Mouse (Mus musculus): Measurements from ENCODE around the gene Gm49393.
"Not testable (repeated sequence)": the region's sequence is repeated elsewhere in the genome, so short reads cannot be mapped to it uniquely, and the experiment has no call there.

The Gm49393 gene

DNA sequence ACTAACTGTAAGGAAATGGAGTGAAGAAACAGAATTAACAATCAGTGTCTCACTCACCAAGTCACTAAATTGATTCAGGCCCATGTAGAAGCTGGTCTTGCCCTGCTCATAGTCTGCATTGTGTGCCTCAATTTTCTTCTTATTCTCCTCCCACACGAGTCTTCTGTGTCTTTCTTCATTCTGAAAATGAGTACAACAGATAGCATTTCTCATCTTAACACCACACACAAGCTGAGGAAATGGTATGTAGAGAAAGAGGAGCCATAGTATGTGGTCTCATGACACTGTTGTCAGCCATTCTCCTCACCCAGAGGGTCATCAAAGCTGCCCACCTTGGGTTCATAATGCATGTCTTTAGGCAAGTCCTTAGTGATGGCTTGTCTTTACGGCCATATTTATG is at the start of gene Gm49393:
Gene Gm49393 (minus strand): TSS at position 101 of the 400 bp plus-strand sequence.
- DNase-seq (ENCODE audit: low read depth, low spot score): not testable (repeated sequence)

DNA sequence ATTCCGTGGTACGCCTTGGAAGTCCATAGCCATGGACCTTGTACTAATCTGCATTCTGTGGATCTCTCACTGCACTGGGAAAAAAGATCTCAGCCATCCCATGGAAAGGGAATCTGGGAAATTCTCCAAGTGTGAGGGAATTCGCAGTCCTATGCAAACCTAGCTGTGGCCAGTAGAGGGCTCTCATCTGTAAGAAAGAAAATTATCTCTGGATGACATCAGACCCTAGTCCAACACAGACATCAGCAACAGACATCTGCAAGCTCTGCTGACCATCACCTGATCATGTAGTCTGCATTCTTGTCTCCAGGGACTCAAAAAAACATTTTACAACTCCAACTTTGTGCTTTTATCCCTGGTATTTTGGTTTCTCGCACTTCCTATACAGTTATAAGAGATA is 36.9 kb upstream of the Gm49393 start:
- not testable (repeated sequence) for DNase-seq (ENCODE audit: low read depth, low spot score)

DNA sequence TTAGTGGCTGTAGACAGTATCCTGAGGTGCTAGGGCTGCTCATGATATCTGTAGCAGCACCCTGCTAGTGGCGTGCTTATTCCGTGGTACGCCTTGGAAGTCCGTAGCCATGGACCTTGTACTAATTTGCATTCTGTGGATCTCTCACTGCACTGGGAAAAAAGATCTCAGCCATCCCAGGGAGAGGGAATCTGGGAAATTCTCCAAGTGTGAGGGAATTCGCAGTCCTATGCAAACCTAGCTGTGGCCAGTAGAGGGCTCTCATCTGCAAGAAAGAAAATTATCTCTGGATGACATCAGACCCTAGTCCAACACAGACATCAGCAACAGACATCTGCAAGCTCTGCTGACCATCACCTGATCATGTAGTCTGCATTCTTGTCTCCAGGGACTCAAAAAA is 28.6 kb upstream of the Gm49393 start:
- not testable (repeated sequence) for DNase-seq (ENCODE audit: low read depth, low spot score)

DNA sequence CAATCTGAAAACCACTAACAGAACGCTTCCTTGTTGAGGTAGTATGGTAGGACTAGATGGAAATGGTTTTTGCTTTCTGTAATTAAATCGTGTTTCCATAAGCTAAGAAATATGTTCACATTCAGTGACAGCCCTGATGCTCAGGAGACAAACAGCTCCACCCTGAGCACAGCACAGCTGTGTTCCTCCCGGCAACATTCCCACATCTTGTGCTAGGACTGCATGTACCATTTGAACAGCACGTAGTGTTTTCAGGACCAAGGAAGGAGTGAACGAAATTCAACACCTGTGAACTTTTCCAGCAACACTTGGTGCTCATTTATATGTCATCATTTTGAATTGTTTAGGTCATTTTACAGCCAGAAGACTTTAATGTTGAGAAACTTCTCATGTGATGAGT is 26.3 kb upstream of the Gm49393 start:
- DNase-seq (ENCODE audit: low read depth, low spot score): no peak

DNA sequence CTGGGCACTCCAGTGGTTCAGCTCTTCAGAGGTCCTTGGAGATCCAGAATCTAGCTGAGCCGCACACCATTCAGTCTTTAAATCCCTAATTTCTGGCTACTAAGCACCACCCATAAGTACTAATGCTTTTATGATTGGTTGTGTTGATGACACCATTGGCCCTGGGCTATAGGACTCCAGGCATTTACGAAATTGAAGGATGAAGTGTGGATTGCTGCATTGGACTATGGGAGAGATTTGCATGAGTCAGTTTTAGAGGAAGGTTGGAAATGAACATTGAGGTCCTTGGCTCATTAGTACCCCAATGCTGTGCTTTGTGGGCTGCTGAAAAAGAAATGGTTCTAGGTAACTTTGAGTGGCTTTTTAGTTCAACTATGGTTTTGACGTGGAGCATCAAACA is 6.5 kb upstream of the Gm49393 start, which contains the start of gene Tpbpa:
Gene Tpbpa (minus strand): TSS at position 101 of the 400 bp plus-strand sequence.
- DNase-seq (ENCODE audit: low read depth, low spot score): not testable (repeated sequence)

DNA sequence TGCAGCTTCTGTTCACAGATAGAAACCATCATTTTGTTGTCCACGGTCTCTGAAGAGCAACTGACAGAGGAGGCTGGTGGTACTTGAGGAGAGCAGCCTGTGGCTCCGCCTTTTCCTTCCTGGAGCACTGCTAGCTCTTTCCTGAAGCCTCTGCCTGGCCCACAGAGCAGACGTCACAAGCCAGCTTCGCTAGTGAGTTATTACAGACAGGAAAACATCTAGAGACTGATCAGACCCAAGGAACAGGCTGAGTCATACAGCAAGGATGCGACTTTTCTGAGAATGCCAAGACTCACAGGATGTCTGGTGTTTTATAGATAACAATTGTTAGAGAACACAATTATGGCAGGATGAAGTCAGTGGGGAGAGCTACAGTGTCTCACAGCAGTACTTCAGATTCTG is 1.1 kb upstream of the Gm49393 start, which contains the start of the genes Gm49391 and Ctla2a:
Gene Gm49391 (minus strand): TSS at position 72 of the 402 bp plus-strand sequence.
Gene Ctla2a (minus strand): TSS at position 126 of the 402 bp plus-strand sequence.
- DNase-seq (ENCODE audit: low read depth, low spot score): no peak

DNA sequence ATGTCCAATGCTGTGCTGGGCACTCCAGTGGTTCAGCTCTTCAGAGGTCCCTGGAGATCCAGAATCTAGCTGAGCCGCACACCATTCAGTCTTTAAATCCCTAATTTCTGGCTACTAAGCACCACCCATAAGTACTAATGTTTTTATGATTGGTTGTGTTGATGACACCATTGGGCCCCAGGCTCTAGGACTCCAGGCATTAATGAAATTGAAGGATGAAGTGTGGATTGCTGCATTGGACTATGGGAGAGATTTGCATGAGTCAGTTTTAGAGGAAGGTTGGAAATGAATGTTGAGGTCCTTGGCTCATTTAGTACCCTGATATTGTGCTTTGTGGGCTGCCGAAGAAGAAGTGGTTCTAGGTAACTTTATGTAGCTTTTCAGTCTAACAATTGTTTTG is 30.6 kb downstream of the Gm49393 start, which contains the start of gene Tpbpb:
Gene Tpbpb (minus strand): TSS at position 101 of the 400 bp plus-strand sequence.
- DNase-seq (ENCODE audit: low read depth, low spot score): not testable (repeated sequence)

DNA sequence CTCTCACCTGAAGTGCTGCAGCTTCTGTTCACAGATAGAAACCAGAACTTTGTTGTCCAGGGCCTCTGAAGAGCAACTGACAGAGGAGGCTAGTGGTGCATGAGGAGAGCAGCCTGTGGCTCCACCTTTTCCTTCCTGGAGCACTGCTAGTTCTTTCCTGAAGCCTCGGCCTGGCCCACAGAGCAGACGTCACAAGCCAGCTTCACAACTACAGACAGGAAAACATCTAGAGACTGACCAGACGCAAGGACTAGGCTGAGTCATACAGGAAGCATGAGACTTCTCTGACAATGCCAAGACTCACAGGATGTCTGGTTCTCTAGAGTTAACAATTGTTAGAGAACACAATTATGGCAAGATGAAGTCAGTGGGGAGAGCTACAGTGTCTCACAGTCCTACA is 38.1 kb downstream of the Gm49393 start, which contains the start of gene Ctla2b:
Gene Ctla2b (minus strand): TSS at position 120 of the 400 bp plus-strand sequence.
- no peak for DNase-seq (ENCODE audit: low read depth, low spot score)

DNA sequence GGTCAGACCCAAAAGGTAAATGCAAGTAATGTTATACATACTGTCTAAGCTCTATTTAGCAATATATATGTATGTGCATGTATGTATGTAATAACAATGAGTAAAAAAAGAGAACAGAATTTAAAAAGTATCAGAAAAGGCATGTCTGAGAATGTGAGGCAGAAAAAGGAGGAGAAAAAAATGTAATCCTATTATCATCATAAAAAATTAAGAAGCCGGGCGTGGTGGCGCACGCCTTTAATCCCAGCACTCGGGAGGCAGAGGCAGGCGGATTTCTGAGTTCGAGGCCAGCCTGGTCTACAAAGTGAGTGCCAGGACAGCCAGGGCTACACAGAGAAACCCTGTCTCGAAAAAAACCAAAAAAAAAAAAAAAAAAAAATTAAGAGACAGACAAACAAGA is 38.6 kb downstream of the Gm49393 start, which contains the start of gene Gm49392:
Gene Gm49392 (minus strand): TSS at position 101 of the 400 bp plus-strand sequence.
- not testable (repeated sequence) for DNase-seq (ENCODE audit: low read depth, low spot score)

DNA sequence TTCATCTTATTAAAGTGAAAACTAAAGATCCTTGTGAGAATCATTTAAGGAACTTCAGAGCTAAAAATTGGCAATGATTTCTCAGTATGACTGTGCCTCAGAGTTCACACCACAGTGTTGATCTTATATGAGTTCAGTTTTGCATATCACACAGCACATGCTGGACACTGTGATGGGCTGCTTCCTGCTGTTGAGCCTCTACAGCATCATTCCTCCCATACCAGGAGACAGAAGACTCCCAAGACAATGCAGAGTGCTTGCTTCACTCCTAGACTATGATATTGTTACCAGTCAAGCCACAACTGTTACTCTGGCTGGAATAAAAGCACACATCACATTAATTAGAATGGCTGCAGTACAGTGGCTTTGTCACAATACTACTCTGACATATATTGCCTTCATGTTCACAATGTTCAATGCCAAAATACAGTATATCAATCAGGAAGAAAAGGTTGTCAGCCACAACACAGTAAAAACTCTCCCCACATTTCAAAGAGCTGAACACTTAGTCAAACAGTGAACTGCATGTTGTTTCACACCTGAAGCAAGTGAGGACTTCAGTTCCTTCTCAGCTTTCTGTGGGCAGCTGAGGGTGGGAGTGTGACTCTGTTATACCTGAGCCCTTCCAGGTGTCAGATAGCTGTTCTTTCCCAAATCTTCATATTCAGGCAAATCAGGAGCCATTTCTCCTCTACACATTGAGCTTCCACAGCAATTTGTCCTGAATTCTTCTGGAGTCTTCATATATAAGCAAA is 39.8 kb downstream of the Gm49393 start:
- DNase-seq (ENCODE audit: low read depth, low spot score): no peak

DNA sequence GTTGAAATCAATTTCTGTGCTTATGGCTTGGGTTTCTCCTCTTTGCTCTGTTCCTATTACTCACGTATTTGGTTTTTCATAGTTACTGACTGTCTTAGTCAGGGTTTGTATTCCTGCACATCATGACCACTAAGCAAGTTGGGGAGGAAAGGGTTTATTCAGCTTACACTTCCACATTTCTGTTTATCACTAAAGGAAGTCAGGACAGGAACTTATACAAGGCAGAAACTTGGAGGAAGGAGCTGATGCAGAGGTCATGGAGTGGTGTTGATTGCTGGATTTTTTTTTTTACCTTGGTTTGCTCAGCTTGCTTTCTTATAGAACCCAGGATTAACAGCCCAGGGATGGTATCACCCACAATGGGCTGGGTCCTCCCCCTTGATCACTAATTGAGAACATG is 43.1 kb downstream of the Gm49393 start:
- DNase-seq (ENCODE audit: low read depth, low spot score): no peak

DNA sequence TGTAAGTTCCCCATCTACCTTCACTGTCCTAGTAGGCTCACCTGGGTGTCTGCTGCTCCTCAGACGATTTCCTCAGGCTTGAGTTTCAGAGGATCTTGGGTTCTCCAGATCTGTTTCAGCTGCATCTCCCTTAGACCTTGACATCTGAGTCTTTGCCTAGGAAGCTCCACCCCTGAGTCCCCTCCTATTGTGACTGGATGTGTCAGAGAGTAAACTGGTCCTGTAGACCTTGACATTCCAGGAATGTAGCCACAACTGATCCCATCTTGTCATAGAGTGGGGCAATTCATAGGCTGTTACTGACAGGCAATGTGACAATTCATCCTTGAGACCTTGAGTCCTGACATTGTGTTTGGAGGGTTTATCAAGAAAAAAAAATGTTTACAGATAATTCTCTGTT is 71.1 kb downstream of the Gm49393 start, which contains the start of gene 4930486L24Rik:
Gene 4930486L24Rik (minus strand): TSS at position 195 of the 400 bp plus-strand sequence.
- no peak for DNase-seq (ENCODE audit: low read depth, low spot score)

DNA sequence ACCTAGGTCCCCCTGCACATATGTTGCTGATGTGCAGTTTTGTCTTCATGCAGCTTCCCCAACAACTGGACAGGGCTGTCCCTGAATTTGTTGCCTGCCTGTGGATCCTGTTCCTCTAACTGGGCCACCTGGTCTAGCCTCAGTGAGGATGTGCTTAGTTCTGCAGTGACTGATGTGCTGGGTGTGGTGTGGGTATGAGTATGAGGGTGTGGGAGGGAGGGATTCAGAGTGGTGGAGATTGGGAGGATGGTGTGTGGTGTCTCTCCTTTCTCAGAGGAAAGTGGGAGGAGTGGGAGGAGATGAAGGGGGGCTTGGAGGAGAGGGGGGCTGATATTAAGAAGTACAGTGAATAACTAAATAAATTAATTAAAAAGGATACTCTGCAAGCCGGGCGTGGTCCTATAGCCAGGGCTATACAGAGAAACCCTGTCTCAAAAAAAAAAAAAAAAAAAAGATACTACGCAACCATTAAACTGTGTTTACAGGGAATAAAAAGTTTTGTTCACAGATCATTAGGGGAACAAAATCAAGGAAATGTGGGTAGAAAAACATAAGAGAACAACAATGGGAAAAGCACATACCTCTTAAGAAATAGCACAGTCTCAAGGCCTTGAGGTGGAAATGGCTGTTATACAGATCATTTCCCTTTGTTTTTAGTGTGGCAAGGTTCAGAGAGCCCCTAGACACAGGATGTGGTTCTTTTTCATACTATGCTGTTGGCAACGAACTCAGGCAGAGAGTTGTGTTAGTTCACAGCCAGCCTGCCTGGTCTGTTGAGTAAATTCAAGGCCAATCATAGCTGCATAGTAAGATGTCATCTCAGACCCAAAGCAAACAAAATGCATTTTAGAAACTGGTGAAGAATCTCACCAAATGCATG is 86.9 kb downstream of the Gm49393 start:
- no peak for DNase-seq (ENCODE audit: low read depth, low spot score)

DNA sequence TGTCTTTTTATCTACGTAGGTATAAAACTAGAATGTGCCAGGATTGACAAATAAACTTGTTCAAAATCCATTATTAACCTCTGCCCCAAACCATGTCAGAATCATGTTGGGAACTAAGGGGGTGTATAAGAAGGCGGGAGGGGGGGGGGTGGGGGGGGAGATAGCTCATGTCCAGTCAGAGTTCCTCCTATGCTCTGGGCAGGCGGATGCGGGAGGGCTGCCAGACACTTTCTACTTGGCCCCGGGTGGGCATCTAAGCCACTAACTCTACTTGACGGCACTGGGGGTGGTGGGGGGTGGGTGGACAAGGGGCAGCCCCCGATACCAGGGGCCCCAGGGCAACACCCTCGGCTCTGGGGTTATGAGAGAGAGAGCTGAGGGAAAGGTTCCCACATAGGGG is 92.2 kb downstream of the Gm49393 start:
- DNase-seq (ENCODE audit: low read depth, low spot score): no peak

DNA sequence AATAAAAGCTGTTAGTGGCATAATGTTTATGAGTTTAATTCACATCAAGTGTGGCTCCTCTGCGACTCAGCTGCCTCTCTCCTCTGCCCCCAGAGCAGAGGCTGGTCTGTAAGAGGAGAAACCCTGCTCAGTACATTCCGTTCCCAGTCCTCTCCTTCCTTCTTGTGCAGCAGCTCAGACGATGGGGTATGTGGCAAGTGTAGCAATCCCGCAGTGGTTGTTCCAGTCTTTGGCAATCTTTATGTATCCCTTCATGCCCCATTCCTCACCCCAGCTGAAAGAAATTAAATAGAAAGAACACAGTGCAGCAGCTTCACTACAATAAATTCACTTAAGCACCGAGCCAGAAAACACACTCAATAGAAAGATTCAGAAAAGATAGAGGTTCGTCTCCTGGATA is 92.7 kb downstream of the Gm49393 start:
- no peak for DNase-seq (ENCODE audit: low read depth, low spot score)

DNA sequence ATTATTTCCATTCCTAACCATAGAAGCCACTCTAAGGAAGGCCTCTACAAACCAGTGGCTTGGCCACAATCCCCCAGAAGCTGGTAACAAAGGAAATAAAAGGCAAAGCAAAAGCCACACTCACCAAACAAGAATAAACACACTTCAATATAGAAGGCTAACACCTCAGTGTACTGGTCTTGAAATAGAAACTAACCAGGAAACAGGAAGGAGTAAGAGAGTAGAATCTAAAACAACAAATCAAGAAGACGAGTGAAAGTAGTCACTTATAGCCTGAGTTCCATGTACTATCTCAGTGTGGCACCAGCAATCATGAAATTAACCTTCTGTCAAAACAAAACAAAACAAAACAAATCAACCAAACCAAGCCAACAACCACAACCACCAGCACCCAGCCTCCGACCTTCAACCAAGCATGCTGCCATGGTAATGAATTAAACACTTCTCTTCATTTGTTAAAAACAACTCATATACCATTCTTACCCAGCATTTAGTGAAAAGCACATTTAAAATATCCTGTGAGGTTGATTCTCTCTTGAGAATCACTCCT is 96.0 kb downstream of the Gm49393 start:
- no peak for DNase-seq (ENCODE audit: low read depth, low spot score)

DNA sequence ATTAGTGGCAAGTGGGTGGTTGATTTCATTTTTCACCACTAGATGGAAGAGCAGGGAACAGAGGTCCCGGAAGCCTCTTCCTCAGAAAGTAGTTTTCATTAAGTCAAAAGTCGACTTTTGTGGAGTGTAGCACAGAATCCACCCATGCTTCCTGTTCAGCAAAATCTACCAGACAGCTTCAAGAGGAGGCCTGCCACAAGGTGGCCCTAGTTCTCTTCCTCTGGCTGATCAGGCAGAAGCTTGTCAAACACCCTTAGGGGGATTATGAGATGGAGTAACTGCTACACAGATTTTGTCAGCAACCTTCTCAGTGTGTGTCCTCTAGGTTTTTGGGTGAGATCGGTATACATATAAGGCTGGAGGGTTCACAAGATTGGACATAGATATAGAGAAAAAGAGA is 109.3 kb downstream of the Gm49393 start:
- DNase-seq (ENCODE audit: low read depth, low spot score): no peak

DNA sequence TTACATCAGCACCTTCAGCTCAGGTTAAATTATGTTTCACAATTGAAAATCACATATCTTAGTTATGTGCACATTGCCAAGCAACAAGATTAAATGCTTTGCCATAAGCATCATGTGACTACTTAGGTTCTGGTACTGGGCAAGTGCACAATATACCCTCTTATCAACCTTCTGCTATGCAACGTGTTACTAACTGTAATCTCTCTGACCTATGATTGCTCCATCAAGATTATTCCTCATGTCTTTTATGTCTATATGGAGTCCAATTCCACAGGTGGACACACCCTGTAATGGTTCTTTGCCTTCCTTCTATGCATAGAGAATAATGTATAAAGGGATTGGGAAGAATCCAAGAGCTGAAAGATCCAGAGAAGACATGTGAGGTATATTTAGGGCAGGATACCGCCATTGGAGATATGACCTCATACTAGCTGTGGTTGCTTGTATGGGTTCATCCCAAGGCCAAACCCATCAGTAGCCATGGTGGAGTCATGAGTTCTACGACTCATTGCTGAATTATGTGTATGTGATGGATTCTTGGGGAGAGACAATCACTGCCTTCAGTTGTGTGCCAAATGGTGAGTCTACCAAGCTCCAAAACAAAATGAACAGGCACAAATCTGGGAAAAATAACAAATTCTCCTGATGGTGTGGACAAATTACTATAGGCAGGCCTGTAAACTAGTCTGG is 114.8 kb downstream of the Gm49393 start:
- DNase-seq (ENCODE audit: low read depth, low spot score): no peak

DNA sequence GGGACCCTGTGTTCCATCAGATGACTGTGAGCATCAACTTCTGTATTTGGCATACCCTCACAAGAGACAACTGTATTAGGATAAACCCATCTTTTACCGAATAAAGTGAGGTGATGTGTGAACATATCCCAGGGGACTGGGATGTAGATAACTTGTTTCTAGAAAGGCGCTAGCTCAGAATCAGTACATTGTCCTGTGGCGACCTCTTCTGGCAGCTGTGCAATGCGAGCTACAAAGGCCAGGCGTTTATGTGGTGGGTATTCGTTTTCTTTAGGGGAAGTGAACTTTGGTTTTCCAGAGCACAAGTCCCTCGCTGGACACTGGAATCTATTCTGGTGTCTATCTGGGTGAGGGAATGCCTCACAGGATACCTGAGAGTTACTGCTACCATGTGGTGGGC is 115.9 kb downstream of the Gm49393 start:
- no peak for DNase-seq (ENCODE audit: low read depth, low spot score)

DNA sequence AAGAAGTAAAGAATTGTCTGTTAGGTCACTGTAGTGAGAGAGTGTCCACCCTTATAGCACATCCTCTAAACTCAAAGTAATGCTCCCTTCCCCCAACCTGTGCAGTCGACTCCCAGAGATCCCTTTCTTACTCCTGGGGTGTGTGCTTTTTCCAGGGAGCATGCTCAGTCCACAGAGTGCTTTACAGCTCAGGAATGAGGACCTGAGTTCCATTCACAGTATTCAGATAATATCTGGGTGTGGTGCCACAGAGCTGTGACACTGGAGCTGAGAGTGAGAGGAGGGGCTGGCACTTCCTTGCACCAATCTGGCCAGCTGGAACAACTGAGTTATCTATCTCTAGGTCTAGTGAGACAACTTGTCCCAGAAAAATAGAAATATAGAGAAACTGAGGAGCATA is 121.7 kb downstream of the Gm49393 start:
- DNase-seq (ENCODE audit: low read depth, low spot score): no peak

DNA sequence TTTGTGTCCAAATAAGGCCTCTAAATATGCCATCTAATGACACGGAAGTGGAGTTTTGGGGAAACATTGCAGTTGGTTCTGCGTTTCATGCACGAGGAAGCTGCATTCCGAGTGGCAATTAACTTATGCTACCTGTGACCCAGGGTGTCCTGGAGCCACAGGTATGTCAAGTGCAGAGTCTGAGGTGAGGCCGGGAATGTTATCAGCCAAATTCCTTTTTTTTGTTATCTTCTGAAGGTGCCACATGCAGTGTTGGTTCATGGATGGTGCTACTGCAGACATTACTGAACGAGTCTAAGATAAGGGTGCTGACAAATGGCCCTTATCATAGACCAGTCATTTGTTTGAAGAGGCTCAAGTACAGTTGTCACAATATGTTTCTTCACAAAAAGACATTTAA is 122.6 kb downstream of the Gm49393 start:
- no peak for DNase-seq (ENCODE audit: low read depth, low spot score)

Measured in retina, adult 2 months (tissue).